Mouse (Mus musculus) intestine, postnatal 0 days (tissue): Measurements from ENCODE around the gene Rai14. TPM values are rescaled to one million over a fixed set of nuclear protein-coding genes. Genes with fewer than 3 reads are reported as not detected.
"Not testable (repeated sequence)": the region's sequence is repeated elsewhere in the genome, so short reads cannot be mapped to it uniquely, and the experiment has no call there.

Source experiments
- ATAC-seq: fragments of 200-750 bp; cut with Nextera tagmentation; 2 replicates; pipeline ENCODE4 v1.8.0; 2017; ENCODE audit warnings: mild to moderate bottlenecking, moderate TSS enrichment, moderate library complexity
- H3K27ac ChIP-seq: fragments of 300-500 bp; sonication (generic); 2 replicates; pipeline ENCODE4 v1.5.1; 2014; ENCODE audit warnings: mild to moderate bottlenecking, low read depth, low read length, moderate library complexity
- H3K27me3 ChIP-seq: fragments of 300-500 bp; sonication (generic); replicated peaks from 2 replicates; pipeline ENCODE4 v1.6.1; 2014; ENCODE audit warnings: low read length, mixed read lengths; ENCODE audit not compliant: control insufficient read depth, insufficient read depth
- H3K36me3 ChIP-seq: fragments of 300-500 bp; sonication (generic); 2 replicates; pipeline ENCODE4 v1.6.1; 2014; ENCODE audit warnings: mild to moderate bottlenecking, moderate library complexity; ENCODE audit not compliant: control insufficient read depth, insufficient read depth
- H3K4me1 ChIP-seq: fragments of 300-500 bp; sonication (generic); replicated peaks from 2 replicates; pipeline ENCODE4 v1.6.1; 2014; ENCODE audit warnings: antibody characterized with exemption, low read length, mixed read lengths; ENCODE audit not compliant: control insufficient read depth, insufficient read depth
- H3K4me2 ChIP-seq: fragments of 300-500 bp; sonication (generic); replicated peaks from 2 replicates; pipeline ENCODE4 v1.6.1; 2014; ENCODE audit warnings: low read depth, mild to moderate bottlenecking, moderate library complexity
- H3K4me3 ChIP-seq: fragments of 300-500 bp; sonication (generic); 2 replicates; pipeline ENCODE4 v1.5.1; 2014; ENCODE audit warnings: low read depth, low read length
- H3K9ac ChIP-seq: fragments of 300-500 bp; sonication (generic); 2 replicates; pipeline ENCODE4 v1.6.1; 2014; ENCODE audit warnings: mild to moderate bottlenecking, low read depth, low read length
- H3K9me3 ChIP-seq: fragments of 300-500 bp; sonication (generic); 2 replicates; pipeline ENCODE4 v1.6.1; 2016; ENCODE audit warnings: mixed run types; ENCODE audit not compliant: control insufficient read depth
- CTCF ChIP-seq: sonication (generic); IDR thresholded peaks from 2 replicates; pipeline ENCODE4 v1.5.1; 2016; ENCODE audit warnings: low read depth, mild to moderate bottlenecking, control low read depth, antibody characterized with exemption, moderate library complexity
- WGBS: fragments of 180-500 bp; shearing (Covaris S2); extraction: QIAGEN DNeasy Blood & Tissue Kit; methylation state at CpG from one replicate; pipeline ENCODE4 v1.1.7; 2014; 5-methylcytosine and 5-hydroxymethylcytosine counted together
- polyA plus RNA-seq: library from polyadenylated mRNA; unstranded; fragments of >200 nt; fragmentation: Nextera tagmentation; extraction: Ambion mirVana; gene quantifications from 2 replicates; pipeline ENCODE4 v1.2.1, GENCODE M21; 2015

Rai14 gene
- polyA plus RNA-seq, 1 experiment from 2014 or later: 6.2 TPM

DNA sequence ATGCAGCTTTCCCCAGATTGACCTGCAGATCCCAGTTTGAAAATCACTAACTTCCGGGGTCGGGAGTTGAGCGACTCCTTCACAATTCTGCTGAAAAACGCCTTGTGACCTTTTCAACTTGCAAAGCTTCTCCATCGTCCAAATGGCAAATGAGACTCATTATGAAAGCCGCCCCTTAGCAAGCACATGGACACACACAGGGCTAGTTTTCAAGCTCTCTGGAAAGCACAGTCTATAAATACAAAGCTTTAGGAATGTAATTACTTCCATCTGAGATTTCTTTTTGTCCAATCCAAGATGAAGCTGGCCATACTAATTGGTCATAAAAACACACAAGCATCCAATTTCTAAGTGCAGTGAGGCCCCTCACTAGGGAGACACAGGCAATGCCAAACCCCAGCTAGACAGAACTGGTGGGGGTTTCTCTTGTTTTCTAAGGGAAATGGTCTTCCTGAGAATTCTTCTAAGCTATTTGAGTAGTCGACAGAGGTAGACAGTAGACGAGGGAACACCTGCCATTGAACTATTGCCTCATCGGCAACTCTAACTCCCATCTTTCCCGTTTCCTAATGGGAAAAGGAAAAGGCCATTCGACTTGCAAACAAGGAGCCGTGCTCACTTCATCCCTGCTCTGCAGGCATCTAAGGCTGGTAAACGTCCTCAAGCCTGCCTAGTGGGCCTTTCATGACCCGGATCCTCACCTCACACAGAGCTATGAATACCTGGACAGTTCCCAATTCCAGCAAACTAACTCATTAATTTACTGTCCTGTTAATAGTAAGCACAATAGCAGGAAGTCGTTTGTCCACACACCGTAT lies 173.9 kb downstream of the Rai14 start:
- no peak overlapping the region for H3K4me3 ChIP-seq
- 77% methylated on average over 16 of the region's 16 CpGs for WGBS
- H3K9me3 ChIP-seq: no peaks in the 10 kb centered on the region
- H3K9ac ChIP-seq: no peak overlapping the region
- no peak overlapping the region for H3K4me2 ChIP-seq
- no peak for TF ChIP-seq CTCF
- H3K27ac ChIP-seq: no peak overlapping the region
- H3K4me1 ChIP-seq: no peaks in the 10 kb centered on the region
- no peaks in the 10 kb centered on the region for H3K27me3 ChIP-seq
- no peak for ATAC-seq
- H3K36me3 ChIP-seq: no peaks in the 10 kb centered on the region

DNA sequence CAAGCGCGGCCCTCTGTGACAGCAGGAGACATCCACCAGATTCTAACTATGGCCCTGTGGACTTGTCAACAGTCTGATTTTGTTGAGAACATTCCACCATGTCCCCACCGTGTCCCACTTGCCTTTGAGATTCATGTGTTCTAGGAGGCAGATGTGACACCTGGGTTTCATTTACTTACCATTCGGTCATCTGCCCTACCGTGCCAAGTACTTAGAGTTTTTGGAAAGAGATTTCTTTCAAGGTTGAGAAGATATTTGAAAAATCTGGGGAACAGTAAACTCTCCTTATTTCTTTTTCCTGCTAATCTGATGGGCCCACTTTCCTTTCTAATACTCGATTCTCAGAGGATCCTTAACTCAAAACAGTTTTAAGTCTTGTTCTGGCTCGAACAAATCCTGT lies 178.5 kb downstream of the Rai14 start:
- no peak overlapping the region for H3K4me3 ChIP-seq
- TF ChIP-seq CTCF: no peak
- no peaks in the 10 kb centered on the region for H3K9me3 ChIP-seq
- H3K4me1 ChIP-seq: no peaks in the 10 kb centered on the region
- ATAC-seq: no peak
- no peak overlapping the region for H3K4me2 ChIP-seq
- no peaks in the 10 kb centered on the region for H3K27me3 ChIP-seq
- H3K9ac ChIP-seq: no peak overlapping the region
- H3K36me3 ChIP-seq: no peaks in the 10 kb centered on the region
- WGBS: 83% methylated on average over 7 of the region's 7 CpGs
- no peak overlapping the region for H3K27ac ChIP-seq

DNA sequence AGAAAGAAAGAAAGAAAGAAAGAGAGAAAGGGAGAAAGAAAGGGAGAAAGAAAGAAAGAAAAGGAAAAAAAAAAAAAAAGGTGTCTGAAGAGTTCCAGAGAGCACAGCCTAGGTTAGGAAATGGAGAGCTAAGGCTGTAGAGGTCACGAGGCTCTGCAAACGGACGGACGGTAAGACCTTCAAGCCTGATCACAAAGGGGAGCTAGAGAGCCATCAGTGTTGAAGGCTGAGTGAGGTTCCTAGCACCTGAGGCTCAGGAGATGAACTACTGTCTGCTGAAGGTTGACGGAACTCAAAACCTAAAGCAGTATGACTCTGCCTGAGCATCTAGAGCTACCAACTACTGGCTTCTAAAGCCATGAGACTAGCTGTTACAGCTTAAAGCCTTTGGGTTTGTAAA lies 179.8 kb downstream of the Rai14 start:
- 89% methylated on average over 5 of the region's 5 CpGs for WGBS

DNA sequence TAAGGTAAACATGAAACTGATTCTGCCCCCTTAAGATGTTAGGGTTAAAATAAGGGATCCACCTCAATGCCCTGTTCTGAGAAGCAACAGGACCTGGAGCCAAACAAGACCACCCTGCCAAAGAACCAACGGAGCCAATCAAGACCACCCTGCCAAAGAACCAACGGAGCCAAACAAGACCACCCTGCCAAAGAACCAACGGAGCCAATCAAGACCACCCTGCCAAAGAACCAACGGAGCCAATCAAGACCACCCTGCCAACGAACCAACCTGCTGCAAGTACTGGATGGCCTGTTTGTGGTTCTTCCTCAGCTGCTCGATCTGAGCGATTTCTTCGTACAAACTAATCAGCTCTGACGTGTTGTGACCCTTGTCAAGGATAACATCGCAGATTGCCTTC lies 181.1 kb downstream of the Rai14 start:
- H3K4me1 ChIP-seq, H3K36me3 ChIP-seq, H3K27me3 ChIP-seq, H3K9me3 ChIP-seq, H3K4me2 ChIP-seq, H3K9ac ChIP-seq, H3K4me3 ChIP-seq, ATAC-seq, H3K27ac ChIP-seq: not testable (repeated sequence)
- WGBS: 91% methylated on average over 10 of the region's 10 CpGs

More for the DNA sequence above, 179.8 kb downstream of the Rai14 start:
- Histone ChIP-seq H3K9ac (no peak overlapping the region), H3K4me3 (no peak overlapping the region), H3K9me3 (no peaks in the 10 kb centered on the region), H3K4me2 (no peak overlapping the region), H3K36me3 (no peaks in the 10 kb centered on the region), H3K27me3 (no peaks in the 10 kb centered on the region), H3K27ac (no peak overlapping the region), H3K4me1 (no peaks in the 10 kb centered on the region)
- no peak for ATAC-seq
- TF ChIP-seq CTCF: peak; percentile 27; the same call in 1 of the 2 replicates

DNA sequence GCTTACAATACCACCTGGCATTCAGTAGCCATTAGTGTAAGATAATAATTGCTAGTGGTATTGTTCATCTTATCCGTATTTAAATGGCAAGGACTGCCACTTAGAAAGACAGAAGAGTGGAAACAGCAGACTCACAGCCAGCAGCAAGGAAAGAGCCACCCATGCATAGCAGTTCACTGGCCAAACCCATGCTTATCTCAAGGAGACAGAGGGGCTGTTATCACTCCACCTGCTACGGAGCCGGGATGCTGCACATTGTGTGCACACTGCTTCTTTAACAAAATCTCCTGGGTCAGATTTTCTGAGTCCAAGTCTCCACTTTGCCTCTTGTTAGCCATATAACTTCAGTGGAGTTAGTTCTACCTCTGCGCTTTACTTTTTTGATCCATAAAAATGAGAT lies 183.1 kb downstream of the Rai14 start:
- 75% methylated on average over 4 of the region's 4 CpGs for WGBS
- H3K27me3 ChIP-seq: no peaks in the 10 kb centered on the region
- no peak for TF ChIP-seq CTCF
- no peaks in the 10 kb centered on the region for H3K9me3 ChIP-seq
- H3K4me3 ChIP-seq: no peak overlapping the region
- no peak overlapping the region for H3K9ac ChIP-seq
- no peak overlapping the region for H3K4me2 ChIP-seq
- no peaks in the 10 kb centered on the region for H3K36me3 ChIP-seq
- no peak overlapping the region for H3K27ac ChIP-seq
- no peak for ATAC-seq
- no peaks in the 10 kb centered on the region for H3K4me1 ChIP-seq

DNA sequence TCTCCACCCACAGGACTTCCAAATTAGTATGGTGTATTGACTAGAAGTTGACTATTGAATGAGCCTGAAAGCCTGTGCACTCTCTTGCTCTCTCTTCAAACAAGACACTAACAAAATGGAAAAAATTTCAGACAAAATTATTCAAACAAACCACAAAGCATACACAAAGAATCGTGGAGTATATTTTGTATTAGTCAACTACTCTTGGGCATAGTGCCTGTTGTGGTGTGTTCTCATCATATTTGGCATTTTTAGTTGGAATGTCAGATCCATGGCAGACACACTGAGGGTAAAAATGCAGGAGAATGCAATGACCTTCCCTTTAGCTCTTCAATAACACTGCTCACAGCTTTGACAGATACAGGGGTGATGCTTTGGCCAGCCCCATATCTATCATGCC lies 188.5 kb downstream of the Rai14 start:
- Histone ChIP-seq H3K36me3 (no peaks in the 10 kb centered on the region), H3K27me3 (no peaks in the 10 kb centered on the region), H3K9me3 (no peaks in the 10 kb centered on the region), H3K4me2 (no peak overlapping the region), H3K9ac (no peak overlapping the region), H3K4me1 (no peaks in the 10 kb centered on the region), H3K4me3 (no peak overlapping the region), H3K27ac (no peak overlapping the region)
- 74% methylated on average over 1 of the region's 1 CpGs for WGBS
- TF ChIP-seq CTCF: no peak
- no peak for ATAC-seq

Other genes starting within 250 kb of the Rai14 start
- 9.3 and 10.4 TPM in 2 replicates for gene Dnajc21, start 244.1 kb downstream of the Rai14 start, polyA plus RNA-seq
- gene Brix1, start 228.7 kb downstream of the Rai14 start, polyA plus RNA-seq: 65.4 TPM in 2 replicates
- gene Rad1, start 228.6 kb downstream of the Rai14 start, polyA plus RNA-seq: 10.6 and 13.1 TPM in 2 replicates
- gene Ttc23l, start 156.0 kb downstream of the Rai14 start, polyA plus RNA-seq: not detected in 2 replicates
- gene C1qtnf3, start 237.7 kb upstream of the Rai14 start, polyA plus RNA-seq: 7.2 and 7.9 TPM in 2 replicates